Mouse (Mus musculus) layer of hippocampus, postnatal 36 days (tissue): Measurements from ENCODE around the gene Prim2. TPM values are rescaled to one million over a fixed set of nuclear protein-coding genes. Genes with fewer than 3 reads are reported as not detected.

Source experiments
- DNase-seq, 2 experiments: peaks; one replicate each; pipeline ENCODE4 v3.0.0; 2022
- total RNA-seq, 2 experiments: library from RNA; stranded (reverse); gene quantifications; 2 replicates each; pipeline ENCODE4 v1.2.3; 2021

The Prim2 gene
- total RNA-seq, 2 experiments from 2014 or later: 4.7 to 5.2 TPM

DNA sequence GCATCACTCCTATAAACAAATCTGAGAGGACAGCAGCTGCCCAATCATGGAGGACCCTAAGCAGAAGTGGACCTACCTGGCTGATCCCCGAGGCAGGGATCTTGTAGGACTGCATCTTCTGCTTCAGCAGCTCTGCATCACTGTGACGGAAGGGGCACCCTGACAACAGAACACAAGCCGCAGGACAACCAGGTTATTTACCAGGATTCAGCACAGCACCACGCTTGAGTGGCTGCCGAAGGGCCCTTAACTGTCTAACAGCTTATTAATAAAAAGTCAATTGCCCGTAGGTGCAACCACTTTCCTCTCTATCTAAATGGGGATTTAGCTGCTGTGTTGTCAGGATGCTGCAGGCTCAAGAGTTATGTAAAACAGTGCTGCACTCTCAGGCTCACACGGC is 189.2 kb downstream of the Prim2 start:
- no peak for DNase-seq

DNA sequence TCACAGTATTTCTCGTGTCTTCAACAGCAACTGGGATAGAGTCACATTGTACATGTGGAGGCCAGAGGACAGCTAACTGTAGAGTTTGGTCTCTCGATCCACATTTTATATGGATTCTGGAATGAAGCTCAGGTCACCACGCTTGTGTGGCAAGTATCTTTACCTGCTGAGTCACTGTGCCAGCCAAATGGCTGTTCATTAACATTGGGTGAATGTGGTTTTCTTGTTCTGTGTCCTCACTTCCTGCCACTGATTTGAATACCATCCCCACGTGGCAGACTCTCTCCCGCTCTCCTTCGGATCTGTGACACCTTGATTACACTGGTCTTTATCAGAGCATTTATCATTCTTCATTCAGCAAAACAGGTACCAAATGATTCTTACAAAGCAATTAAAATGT is 198.5 kb downstream of the Prim2 start:
- DNase-seq: no peak

DNA sequence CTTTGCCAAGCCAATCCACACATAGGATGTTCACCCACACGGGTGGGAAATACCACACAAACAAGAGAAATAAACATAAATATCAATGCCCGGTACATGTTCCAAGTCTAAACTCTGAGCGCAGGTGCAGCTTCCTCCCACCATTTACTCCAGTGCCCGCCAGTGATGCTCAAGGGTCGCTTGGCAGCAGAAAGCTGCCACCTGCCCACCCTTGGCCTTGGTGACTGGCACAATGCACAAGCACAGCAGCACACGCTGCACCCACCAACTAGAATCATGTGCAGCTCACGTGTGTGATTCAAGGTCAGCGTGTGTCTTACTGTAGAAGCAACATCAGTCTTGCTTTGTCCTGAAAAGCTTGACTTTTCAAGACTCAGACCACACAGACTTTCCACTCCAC is 199.4 kb downstream of the Prim2 start:
- no peak for DNase-seq

DNA sequence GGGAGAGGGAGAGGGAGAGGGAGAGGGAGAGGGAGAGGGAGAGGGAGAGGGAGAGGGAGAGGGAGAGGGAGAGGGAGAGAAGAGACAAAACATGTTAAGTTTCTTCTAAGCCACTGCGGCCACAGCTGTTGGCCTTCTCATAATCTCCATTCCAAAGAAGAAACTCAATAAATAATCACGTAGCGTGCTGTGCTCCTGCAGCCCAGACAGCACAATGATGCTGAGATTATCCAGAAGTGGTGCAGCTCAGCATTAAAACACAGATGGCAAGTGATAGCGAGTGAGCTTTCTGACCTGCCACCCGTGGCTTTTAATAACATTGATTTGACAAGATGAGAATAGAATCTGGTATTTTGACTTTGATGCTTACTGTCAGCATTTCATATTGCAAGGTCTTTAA is 205.4 kb downstream of the Prim2 start:
- DNase-seq: no peak

DNA sequence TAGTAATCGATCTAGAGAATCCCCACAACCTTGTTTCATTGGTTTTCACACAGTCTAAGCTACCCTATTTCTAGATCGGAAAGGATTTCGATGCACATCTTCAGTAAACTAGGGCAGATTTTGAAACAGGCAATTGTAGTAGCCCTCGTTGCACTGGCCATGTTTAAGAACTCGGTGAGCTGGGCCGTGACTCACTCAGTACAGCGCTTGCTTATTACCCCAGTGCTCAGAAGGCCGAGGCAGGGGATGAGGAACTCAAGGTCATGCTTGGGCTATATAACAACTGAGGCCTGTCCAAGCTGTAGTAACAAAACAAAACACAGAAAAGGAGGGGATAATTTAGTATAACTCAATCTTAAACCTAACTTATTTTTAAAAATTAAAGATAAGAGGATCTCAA is 208.9 kb downstream of the Prim2 start:
- DNase-seq: no peak

DNA sequence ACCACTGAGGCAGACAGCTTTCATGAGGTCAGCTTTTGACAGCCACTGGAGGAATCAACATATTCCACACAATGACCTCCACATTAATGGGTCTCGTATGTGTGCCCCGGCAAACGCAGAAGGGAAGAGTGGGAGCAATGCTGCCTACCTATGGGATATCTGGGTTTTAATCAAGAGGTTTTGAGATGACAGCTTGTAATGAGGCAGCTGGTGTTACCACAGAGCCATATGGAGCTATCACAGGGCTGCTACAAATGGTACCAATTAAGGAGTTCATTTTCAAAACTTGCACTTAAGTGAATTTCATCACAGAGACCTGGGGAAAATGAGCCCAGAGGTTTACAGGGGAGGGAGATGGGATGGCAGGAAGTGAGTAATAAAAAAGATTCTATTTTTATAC is 209.3 kb downstream of the Prim2 start:
- peak; percentile 33 to 38 for DNase-seq

DNA sequence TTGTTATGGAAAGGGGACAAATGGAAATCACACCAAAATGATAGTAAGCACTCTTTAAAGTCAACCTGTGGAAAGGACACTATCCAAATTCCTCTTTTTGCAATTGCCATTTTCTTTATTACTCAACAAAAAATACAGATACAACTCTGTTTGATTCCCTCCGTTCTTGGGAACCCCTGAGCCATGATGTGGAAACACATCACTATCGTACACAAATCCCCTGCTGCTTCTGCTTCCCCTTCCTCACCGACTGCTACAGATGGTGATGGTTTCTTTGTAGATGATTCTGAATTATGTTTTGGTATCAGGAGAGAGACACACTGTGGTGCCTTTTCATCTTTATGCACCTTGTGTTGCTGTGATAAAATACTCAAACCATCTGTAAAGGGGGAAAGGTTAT is 210.6 kb downstream of the Prim2 start:
- no peak for DNase-seq

DNA sequence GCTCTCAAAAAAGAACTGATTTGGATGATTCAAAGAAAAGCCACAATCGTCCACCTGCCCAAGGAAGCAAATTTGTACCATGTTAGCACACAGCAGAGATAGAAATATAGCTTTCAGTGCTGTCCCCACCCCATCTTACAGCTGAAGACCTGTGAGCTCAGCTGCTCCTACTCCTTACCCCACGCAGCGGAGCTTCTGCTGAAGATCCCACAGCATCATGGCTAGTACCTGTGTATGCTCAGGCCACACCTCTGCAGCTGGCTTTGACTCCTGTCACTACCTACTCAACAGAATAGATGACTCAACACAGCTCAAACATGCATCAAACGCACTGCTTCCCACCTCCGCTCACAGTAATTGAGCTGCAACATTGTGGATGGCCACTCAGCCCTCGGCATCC is 215.3 kb downstream of the Prim2 start:
- DNase-seq: no peak

DNA sequence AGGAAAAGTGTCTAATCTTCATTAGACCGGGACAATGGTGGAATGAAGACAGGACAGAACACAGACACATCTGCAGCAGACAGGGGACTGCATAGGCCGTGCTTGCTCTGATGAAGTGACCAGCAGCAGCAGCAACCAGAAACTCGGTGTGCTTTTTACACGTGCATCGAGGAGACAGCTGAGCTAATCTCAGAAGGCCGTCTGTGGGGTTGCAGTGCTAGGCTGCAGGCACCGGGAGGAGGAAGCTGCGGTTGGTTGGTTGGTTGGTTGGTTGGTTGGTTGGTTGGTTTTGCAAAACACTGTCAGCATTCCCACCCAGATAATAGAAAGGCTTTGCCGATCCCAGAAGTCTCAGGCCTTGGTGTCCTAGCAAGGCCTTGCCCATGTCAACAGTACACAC is 216.3 kb downstream of the Prim2 start:
- DNase-seq: no peak

DNA sequence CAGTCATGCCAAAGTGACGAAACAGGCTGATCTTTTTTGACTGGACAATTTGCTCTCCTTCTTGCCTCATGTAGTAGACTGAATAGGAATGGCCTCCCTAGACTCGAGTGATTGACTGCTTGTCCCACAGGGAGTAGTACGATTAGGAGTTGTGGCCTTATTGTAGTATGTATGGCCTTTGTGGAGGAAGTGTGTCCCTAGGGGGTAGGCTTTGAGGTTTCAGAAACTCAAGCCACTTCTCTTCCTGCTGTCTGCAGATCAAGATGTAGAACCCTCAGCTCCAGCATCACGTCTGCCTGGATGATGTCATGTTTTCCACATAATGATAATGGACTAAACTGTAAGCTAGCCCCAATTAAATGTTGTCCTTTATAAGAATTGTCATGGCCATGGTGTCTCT is 222.4 kb downstream of the Prim2 start:
- no peak for DNase-seq

DNA sequence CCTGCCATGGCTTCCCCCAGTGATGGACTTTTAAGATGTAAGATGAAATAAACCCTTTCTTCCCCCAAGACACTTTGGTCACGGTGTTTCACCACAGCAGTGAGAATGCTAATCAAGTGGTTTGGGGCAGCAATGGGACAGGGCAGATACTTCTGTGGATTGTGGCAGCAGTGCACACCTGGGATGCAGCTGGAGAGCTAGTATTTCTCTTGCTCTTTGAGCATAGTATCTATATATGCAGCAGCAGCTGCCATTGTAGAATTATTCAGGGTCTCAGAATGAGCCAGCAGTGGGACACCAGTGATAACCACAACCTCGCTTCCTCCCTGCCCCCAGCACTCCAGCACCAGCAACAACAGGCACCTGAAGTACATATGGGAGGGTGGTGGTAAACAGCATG is 233.4 kb downstream of the Prim2 start:
- no peak for DNase-seq

Other genes starting within 250 kb of the Prim2 start
- gene Rab23, start 50.1 kb upstream of the Prim2 start, total RNA-seq: 10 to 100 TPM; 26.4 to 32.3 TPM
- 10 to 100 TPM; 10.3 to 11.3 TPM for gene Bag2, start 88.0 kb upstream of the Prim2 start, total RNA-seq
- 10 to 100 TPM; 53.8 to 55.3 TPM for gene Zfp451, start 144.8 kb upstream of the Prim2 start, total RNA-seq
- gene Bend6, start 238.0 kb upstream of the Prim2 start, total RNA-seq: 10 to 100 TPM; 69.8 to 71.8 TPM
- gene Dst, start 238.4 kb upstream of the Prim2 start, total RNA-seq: 100 to 1,000 TPM; 200 to 227 TPM